Mouse (Mus musculus): ENCODE data around the gene Rpl7l1. TPM values are rescaled to one million over a fixed set of nuclear protein-coding genes. Genes with fewer than 3 reads are reported as not detected.
A peak's percentile ranks its signal among the peaks of the same experiment; 100 is the strongest.

Rpl7l1 gene
- total RNA-seq, 2 experiments from 2014 or later = 34.9 to 55.9 TPM

GRCm38 (mm10) chr17:46725731-46726645 is 56.5 kb downstream of the Rpl7l1 start:
- Histone ChIP-seq H3K4me3 (no peak overlapping the region), H3K27ac (no peak overlapping the region)
- DNase-seq = no peak
- no peak for TF ChIP-seq CTCF (IDR thresholded peaks at IDR 0.05)
- intact Hi-C loops (cut with DNase I) = loop anchor here (2.0 kb wide), 1 partner anchor 201 kb away; no protein-coding TSS in a partner anchor

GRCm38 (mm10) chr17:46725273-46725672 is 57.2 kb downstream of the Rpl7l1 start:
- H3K4me3 ChIP-seq = no peak overlapping the region
- TF ChIP-seq CTCF (IDR thresholded peaks at IDR 0.05) = peak; percentile 62
- H3K27ac ChIP-seq = no peak overlapping the region
- DNase-seq = peak; percentile 63
- intact Hi-C loops (cut with DNase I) = loop anchor here (2.0 kb wide), 1 partner anchor 200 kb away; no protein-coding TSS in a partner anchor

GRCm38 (mm10) chr17:46724477-46725084 is 57.9 kb downstream of the Rpl7l1 start:
- intact Hi-C loops (cut with DNase I) = loop anchor here (2.0 kb wide), 1 partner anchor 200 kb away; no protein-coding TSS in a partner anchor
- H3K4me3 ChIP-seq = no peak overlapping the region
- TF ChIP-seq CTCF (IDR thresholded peaks at IDR 0.05) = no peak
- no peak overlapping the region for H3K27ac ChIP-seq
- DNase-seq = no peak

Other genes starting within 250 kb of the Rpl7l1 start
- gene Cul9, start 236.3 kb downstream of the Rpl7l1 start, total RNA-seq (2021) = 10 to 100 TPM; 13.8 to 15.5 TPM
- 10 to 100 TPM; 82.4 to 89.3 TPM for gene Srf, start 226.5 kb downstream of the Rpl7l1 start, total RNA-seq (2021)
- under 1 TPM; 0.28 to 0.78 TPM for gene Ptk7, start 153.2 kb downstream of the Rpl7l1 start, total RNA-seq (2021)
- gene Klc4, start 136.7 kb downstream of the Rpl7l1 start, total RNA-seq (2021) = 10 to 100 TPM; 10.9 to 13.1 TPM
- gene Mrpl2, start 136.4 kb downstream of the Rpl7l1 start, total RNA-seq (2021) = 100 to 1,000 TPM in 1 of 2 experiments, 10 to 100 TPM in 1; 82.7 to 120 TPM
- 1 to 10 TPM; 2.9 to 5.6 TPM for gene Cul7, start 132.3 kb downstream of the Rpl7l1 start, total RNA-seq (2021)
- gene Rrp36, start 108.3 kb downstream of the Rpl7l1 start, total RNA-seq (2021) = 10 to 100 TPM in 1 of 2 experiments, 1 to 10 TPM in 1; 7.9 to 12.6 TPM
- gene Mea1, start 103.9 kb downstream of the Rpl7l1 start, total RNA-seq (2021) = 10 to 100 TPM; 34.6 to 49.1 TPM
- gene Klhdc3, start 101.8 kb downstream of the Rpl7l1 start, total RNA-seq (2021) = 100 to 1,000 TPM in 1 of 2 experiments, 10 to 100 TPM in 1; 83.0 to 108 TPM
- 10 to 100 TPM; 30.0 to 33.1 TPM for gene Ppp2r5d, start 77.6 kb downstream of the Rpl7l1 start, total RNA-seq (2021)
- gene Pex6, start 71.2 kb downstream of the Rpl7l1 start, total RNA-seq (2021) = 10 to 100 TPM; 13.4 to 21.8 TPM
- 1 to 10 TPM; 1.7 to 4.8 TPM for gene Gnmt, start 53.5 kb downstream of the Rpl7l1 start, total RNA-seq (2021)
- 1 to 10 TPM; 8.3 to 9.3 TPM for gene Cnpy3, start 30.5 kb downstream of the Rpl7l1 start, total RNA-seq (2021)
- gene Ptcra, start 19.0 kb downstream of the Rpl7l1 start, total RNA-seq (2021) = not detected
- gene 2310039H08Rik, start 10.0 kb downstream of the Rpl7l1 start, total RNA-seq (2021) = 10 to 100 TPM; 31.3 to 33.2 TPM
- gene Bicral, start 75.8 kb upstream of the Rpl7l1 start, total RNA-seq (2021) = 10 to 100 TPM; 11.9 to 13.4 TPM
- 1 to 10 TPM; 6.0 to 8.2 TPM for gene Tbcc, start 108.0 kb upstream of the Rpl7l1 start, total RNA-seq (2021)
- not detected for gene Prph2, start 127.8 kb upstream of the Rpl7l1 start, total RNA-seq (2021)
- gene Ubr2, start 227.9 kb upstream of the Rpl7l1 start, total RNA-seq (2021) = 10 to 100 TPM; 65.4 to 73.5 TPM